Mouse (Mus musculus) left cerebral cortex, adult 2 months (tissue): ENCODE results near the gene Exoc4. TPM values are rescaled to one million over a fixed set of nuclear protein-coding genes. Genes with fewer than 3 reads are reported as not detected.
A peak's percentile ranks its signal among the peaks of the same experiment; 100 is the strongest.

Experiments used
- DNase-seq, 2 experiments: peaks; one replicate each; pipeline ENCODE4 v3.0.0; 2021 to 2022; ENCODE audit warnings: low spot score in 2 of 2, mixed read lengths in 1 of 2; ENCODE audit errors: extremely low spot score in 1 of 2
- H3K27ac ChIP-seq: fragments of 200-600 bp; 2 replicates; pipeline ENCODE4 v1.8.1; 2022
- H3K4me3 ChIP-seq: fragments of 200-600 bp; 2 replicates; pipeline ENCODE4 v1.8.1; 2022
- CTCF ChIP-seq: fragments of 200-600 bp; IDR thresholded peaks from 2 replicates; pipeline ENCODE4 v1.8.1; 2022; ENCODE audit warnings: antibody characterized with exemption, mild to moderate bottlenecking, moderate library complexity
- intact Hi-C: fragments of 180-260 bp; cut with DNase I; formaldehyde crosslinking; loops from one replicate; pipeline ENCODE4 v1.15.1; 2025
- long read RNA-seq, 2 experiments: library from polyadenylated mRNA; stranded (forward); transcript quantifications; one replicate each; pipeline ENCODE4 v2.0.0; 2021; ENCODE audit warnings: borderline mapping rate in 2 of 2
- total RNA-seq, 2 experiments: library from RNA; stranded (reverse); gene quantifications; 2 replicates each; pipeline ENCODE4 v1.2.3; 2021

Gene Exoc4
- total RNA-seq: 10 to 100 TPM; 75.6 to 80.2 TPM
- long read RNA-seq, experiment 1, full-length matches to known transcripts: 9 of 15 reads
- long read RNA-seq, experiment 1, partial matches to known transcripts: 4 of 15 reads
- long read RNA-seq, experiment 1, other reads (novel, unspliced or antisense): 2 of 15 reads
- long read RNA-seq, experiment 2, full-length matches to known transcripts: 9 of 21 reads
- long read RNA-seq, experiment 2, partial matches to known transcripts: 10 of 21 reads
- long read RNA-seq, experiment 2, other reads (novel, unspliced or antisense): 2 of 21 reads

- intact Hi-C loops: loop anchor here (2.0 kb wide), 2 partner anchors 188 to 928 kb away; partner anchors contain the start of genes Chchd3 and Slc35b4
- Histone ChIP-seq H3K4me3 (peak within 1 kb of the TSS; percentile 92), H3K27ac (peak within 1 kb of the TSS; percentile 92)
- DNase-seq: peak; percentile 88 to 95
- no peak; the same call in 1 of the 2 replicates for TF ChIP-seq CTCF
Measured at GRCm38 (mm10) chr6:33248894-33249758, at the start of gene Exoc4. Exoc4 (plus strand) TSS chr6:33249085.

- DNase-seq: no peak
Measured at GRCm38 (mm10) chr6:33218780-33219179, 30.1 kb upstream of the Exoc4 start.

GRCm38 (mm10) chr6:33226700-33227099 lies 22.2 kb upstream of the Exoc4 start:
- Histone ChIP-seq H3K4me3 (no peak overlapping the region), H3K27ac (no peak overlapping the region)
- intact Hi-C loops: no loop called here
- DNase-seq: no peak
- no peak for TF ChIP-seq CTCF

More at GRCm38 (mm10) chr6:33218780-33219179, 30.1 kb upstream of the Exoc4 start:
- Histone ChIP-seq H3K4me3 (no peak overlapping the region), H3K27ac (no peak overlapping the region)
- TF ChIP-seq CTCF: no peak
- intact Hi-C loops: no loop called here

DNA sequence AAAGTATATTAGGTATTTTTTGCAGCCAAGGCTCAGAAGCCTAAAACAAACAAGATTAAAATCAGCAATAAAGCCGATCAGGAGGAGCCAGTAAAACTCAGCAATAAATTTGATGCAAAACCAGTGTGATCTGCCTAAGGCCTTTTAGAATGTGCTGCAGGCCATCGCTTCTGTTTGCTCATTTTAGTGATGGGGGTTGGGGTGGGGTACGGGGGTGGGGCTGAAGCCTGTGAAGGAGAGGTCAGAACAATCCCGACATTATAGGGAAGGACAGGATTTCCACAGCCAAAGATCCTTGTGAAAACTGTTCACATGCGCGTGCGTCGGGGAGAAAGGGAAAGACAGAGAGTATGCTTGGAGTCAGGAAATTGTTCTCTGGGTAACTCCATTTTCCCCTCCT lies 21.5 kb upstream of the Exoc4 start:
- H3K27ac ChIP-seq: no peak overlapping the region
- H3K4me3 ChIP-seq: no peak overlapping the region
- no peak for TF ChIP-seq CTCF
- intact Hi-C loops: no loop called here
- no peak for DNase-seq

- DNase-seq: no peak
- TF ChIP-seq CTCF: no peak
- Histone ChIP-seq H3K27ac (no peak overlapping the region), H3K4me3 (no peak overlapping the region)
- intact Hi-C loops: no loop called here
Measured at GRCm38 (mm10) chr6:33241250-33241649, 7.6 kb upstream of the Exoc4 start.

DNA sequence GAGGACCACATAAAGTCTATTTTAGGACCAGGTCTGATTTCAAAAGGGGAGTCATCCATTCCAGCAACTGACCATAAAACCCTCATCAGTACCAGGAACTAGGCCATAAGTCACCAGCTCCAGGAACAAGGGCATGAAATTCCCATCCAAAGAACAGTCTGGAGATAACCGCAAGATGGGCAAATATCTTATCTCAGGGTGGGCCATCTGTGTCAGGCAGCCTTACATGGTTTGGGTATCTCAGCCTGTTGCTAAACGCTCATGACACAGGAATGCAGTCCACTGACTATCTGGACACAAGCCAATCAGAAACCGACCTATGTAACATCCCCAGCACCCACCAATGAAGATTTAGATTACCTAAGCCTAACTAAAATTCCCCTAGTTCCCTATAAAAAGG lies 4.3 kb upstream of the Exoc4 start:
- intact Hi-C loops: no loop called here

GRCm38 (mm10) chr6:33247146-33247545 lies 1.7 kb upstream of the Exoc4 start:
- no peak for DNase-seq
- intact Hi-C loops: no loop called here
- TF ChIP-seq CTCF: no peak
- H3K27ac ChIP-seq: no peak overlapping the region
- H3K4me3 ChIP-seq: no peak overlapping the region

More for the DNA sequence above, 4.3 kb upstream of the Exoc4 start:
- TF ChIP-seq CTCF: no peak
- no peak for DNase-seq
- H3K27ac ChIP-seq: no peak overlapping the region
- no peak overlapping the region for H3K4me3 ChIP-seq

- DNase-seq: no peak
- no peak for TF ChIP-seq CTCF
- intact Hi-C loops: loop anchor here (2.0 kb wide), 2 partner anchors 187 to 929 kb away; partner anchors contain the start of genes Chchd3 and Slc35b4
- Histone ChIP-seq H3K27ac (no peak overlapping the region), H3K4me3 (no peak overlapping the region)
Measured at GRCm38 (mm10) chr6:33247576-33248355, 1.1 kb upstream of the Exoc4 start.

- Histone ChIP-seq H3K4me3 (no peak overlapping the region), H3K27ac (no peak overlapping the region)
- intact Hi-C loops: no loop called here
- TF ChIP-seq CTCF: no peak
- DNase-seq: no peak
Measured at GRCm38 (mm10) chr6:33256638-33257037, 7.8 kb downstream of the Exoc4 start.

GRCm38 (mm10) chr6:33257076-33257789 lies 8.3 kb downstream of the Exoc4 start:
- Histone ChIP-seq H3K4me3 (no peak overlapping the region), H3K27ac (no peak overlapping the region)
- TF ChIP-seq CTCF: no peak
- DNase-seq: no peak
- intact Hi-C loops: no loop called here

GRCm38 (mm10) chr6:33259926-33260325 lies 11.0 kb downstream of the Exoc4 start:
- Histone ChIP-seq H3K27ac (no peak overlapping the region), H3K4me3 (no peak overlapping the region)
- intact Hi-C loops: no loop called here
- DNase-seq: no peak
- no peak for TF ChIP-seq CTCF
